Mouse (Mus musculus): Measurements from ENCODE around the gene Uvssa.

The Uvssa gene

GRCm38 (mm10) chr5:33377176-33377575 is 1.2 kb upstream of the Uvssa start:
- peak; percentile 39 for DNase-seq

DNA sequence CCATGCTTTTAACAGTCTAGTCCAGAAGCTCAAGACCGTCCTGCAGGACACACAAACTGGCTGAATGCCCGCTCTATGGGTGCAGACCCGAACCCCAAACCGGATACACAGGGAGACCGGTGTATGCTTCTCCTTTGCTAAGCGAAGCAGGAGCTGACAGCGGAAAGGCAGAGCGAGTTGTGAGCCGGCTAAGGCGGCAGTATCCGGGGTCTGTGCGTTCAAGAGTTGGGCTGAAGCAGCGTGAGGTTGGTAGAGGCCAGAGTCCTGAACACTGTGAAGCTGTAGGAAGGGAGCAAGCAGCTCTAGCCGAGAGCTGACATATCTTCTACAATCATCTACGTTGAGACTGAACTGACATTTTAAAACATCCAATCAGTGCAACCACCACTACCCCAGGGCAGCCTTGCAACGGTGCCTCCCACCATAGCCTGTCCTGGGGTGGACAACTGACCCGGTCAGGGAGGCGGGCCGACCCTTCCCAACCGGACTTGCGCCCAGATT is 498 bp upstream of the Uvssa start:
- DNase-seq = peak; percentile 71

DNA sequence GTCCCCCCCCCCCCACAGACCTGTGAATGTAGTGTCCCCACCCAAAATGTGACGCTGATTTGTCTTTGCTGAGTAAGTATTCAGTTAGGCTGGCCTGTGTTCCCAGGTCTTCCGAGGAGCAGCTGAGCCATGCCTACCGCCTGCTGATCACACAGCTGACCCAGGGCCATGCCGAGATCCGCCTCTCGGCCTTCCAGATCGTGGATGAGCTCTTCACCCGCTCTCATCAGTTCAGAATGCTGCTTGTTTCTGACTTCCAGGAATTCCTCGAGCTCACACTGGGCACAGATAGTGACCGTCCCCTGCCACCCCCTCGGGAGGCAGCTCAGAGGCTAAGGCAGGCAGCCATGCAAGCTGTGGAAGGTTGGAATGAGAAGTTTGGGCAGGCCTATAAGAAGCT is 9.2 kb downstream of the Uvssa start:
- no peak for DNase-seq

GRCm38 (mm10) chr5:33393803-33394202 is 15.5 kb downstream of the Uvssa start:
- peak; percentile 80 for DNase-seq

GRCm38 (mm10) chr5:33395693-33396092 is 17.3 kb downstream of the Uvssa start:
- DNase-seq = no peak

GRCm38 (mm10) chr5:33396828-33397227 is 18.5 kb downstream of the Uvssa start:
- DNase-seq = no peak

- no peak for DNase-seq
Observed at GRCm38 (mm10) chr5:33400819-33401218, 22.5 kb downstream of the Uvssa start.

GRCm38 (mm10) chr5:33420313-33420712 is 42.0 kb downstream of the Uvssa start:
- no peak for DNase-seq

DNA sequence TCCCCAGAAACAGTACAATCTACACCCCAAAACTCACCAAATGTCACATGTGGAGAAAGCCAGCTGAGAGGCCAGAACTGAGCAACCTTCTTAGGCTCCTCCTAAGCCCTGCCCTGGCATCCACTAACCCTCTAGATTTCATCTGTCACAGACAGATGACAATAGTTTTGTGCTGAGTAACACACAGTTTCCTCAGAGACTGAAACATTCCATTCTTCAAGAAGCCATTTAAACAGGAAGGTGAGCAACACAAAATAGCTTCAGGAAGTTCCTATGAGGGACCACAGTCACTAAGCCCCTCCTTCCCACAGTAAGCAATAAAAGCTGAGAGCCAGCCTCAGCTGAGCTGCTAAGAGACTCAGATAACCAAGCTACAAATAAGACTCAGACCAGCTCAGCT is 49.1 kb downstream of the Uvssa start:
- no peak for DNase-seq

GRCm38 (mm10) chr5:33430106-33430505 is 51.8 kb downstream of the Uvssa start:
- no peak for DNase-seq

GRCm38 (mm10) chr5:33430511-33431172 is 52.3 kb downstream of the Uvssa start:
- no peak for DNase-seq

GRCm38 (mm10) chr5:33431173-33432005 is 53.0 kb downstream of the Uvssa start:
- DNase-seq = no peak

DNA sequence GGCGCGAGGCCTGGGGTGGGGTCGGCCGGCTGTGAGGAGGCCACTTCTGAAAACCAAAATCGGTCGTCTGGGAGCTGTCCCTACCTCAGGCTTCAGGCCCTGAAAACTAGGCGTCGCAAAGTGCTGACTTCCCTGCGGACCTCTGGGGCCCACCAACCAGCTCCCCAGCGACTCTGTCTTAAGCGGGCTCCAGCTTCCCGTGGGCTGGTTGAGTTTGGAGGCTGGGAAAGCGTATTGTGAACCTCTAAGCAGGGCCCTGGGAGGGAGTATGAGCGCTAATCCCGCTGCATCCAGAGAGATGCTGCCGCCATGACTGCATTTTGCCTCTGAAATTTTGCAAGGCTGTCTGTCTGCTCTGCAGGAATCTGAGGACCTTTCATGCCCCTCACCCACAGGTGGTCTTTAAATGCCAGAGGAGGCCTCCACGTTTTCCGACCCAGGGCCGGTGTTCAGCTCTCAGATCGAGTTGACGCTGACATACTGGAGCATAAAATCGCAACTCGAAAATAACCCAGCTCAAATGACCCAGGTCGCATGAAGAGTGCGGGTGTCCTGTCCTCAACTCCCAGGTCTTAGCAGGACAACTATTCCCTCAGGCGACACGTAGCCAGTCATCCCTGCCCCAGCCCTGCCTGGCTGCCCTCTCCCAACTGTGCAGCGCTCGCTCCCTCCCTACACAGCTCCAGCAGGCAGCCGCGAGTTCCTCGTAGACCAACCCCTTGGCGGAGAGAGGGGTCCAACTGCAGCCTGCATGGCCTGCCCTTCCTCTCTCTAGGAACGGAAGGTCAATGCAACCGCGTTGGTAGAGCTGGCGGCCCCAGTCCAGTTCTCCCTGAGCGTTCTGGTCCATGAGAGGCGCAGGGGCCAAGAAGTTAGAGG is 53.9 kb downstream of the Uvssa start:
- DNase-seq = no peak

DNA sequence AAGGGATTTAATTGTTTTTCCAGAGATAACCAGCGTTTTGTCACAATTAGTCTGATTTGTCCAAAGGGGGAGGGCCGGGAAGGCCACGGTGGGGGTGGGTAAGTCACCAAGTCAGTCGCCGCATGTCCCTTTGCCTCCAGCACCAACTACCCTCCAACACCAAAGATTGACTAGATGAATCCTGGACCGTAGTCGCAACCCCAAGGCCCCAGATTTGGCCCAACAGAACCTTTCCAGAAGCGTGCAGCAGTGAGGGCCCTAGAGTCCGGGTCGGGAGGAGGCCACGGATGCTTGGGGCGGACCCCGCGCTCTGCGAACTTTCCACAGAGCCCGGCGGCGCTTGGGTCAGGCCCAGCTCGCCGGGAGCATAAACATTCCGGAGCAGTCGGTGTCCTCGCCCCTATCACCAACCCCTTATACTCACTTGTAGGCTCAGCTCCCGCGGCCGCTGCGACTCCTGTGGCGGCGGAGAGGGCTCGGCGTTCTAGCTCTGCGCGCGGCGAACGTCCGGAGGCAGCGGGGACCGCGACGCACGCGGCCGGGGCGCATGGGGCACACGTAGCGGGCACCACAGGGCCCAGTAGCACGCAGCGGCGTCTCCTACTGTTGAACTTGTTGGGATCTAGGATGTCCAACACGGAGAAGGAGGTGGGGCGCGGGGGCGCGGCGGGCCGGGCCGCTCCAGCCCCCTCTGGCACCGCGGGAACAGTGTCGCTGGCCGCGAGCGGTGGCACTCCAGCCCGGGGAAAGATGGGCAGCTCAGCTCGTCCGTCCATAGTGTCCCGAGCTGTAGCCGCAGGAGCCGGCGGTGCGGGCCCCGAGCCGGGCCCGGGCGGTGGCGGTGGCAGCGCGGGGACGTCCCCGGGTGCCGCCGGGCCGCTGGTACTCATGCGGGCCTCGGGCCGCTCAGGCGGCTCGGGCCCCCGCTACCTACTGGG is 55.1 kb downstream of the Uvssa start, which contains the start of gene Nkx1-1:
Nkx1-1 (minus strand) TSS at position 776 of the 938 bp plus-strand sequence.
- no peak for DNase-seq

GRCm38 (mm10) chr5:33434141-33434780 is 55.9 kb downstream of the Uvssa start:
- no peak for DNase-seq

DNA sequence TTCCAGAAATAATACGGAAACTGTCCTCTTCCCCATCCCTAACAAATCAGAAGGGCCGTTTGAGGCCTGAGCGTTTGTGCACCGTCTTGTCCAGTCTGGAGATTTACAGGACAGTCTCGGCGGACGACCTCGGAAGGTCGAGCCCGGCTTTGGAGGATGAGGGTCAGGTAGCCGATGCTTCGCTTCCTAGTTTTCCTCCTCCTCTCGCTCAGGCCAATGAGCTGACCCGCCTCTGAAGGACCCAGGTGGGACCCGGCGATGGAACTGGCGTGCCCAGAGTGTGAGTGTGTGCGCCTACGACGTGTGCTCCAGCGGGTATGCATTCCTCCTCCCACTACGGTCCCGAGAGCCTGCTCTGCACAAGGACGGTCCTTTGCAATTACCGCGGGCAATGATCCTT is 56.8 kb downstream of the Uvssa start:
- DNase-seq = no peak

DNA sequence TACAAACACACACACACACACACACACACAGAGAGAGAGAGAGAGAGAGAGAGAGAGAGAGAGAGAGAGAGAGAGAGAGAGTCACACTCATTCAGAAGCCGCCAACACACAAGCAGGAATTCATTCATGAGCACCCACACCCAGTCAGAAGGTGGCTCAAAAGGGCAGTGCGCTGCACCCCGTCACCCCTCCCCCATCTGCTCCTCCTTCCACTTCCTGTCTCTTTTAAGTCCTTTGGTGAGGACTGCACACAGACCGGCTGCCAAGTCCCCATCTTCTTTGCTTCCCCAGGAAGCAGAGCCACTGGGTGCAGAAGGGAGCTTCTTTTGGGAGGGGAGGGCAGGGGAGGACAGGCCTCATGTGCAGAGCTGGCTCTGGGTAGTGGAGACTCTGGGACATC is 57.6 kb downstream of the Uvssa start:
- peak; percentile 41 for DNase-seq

DNA sequence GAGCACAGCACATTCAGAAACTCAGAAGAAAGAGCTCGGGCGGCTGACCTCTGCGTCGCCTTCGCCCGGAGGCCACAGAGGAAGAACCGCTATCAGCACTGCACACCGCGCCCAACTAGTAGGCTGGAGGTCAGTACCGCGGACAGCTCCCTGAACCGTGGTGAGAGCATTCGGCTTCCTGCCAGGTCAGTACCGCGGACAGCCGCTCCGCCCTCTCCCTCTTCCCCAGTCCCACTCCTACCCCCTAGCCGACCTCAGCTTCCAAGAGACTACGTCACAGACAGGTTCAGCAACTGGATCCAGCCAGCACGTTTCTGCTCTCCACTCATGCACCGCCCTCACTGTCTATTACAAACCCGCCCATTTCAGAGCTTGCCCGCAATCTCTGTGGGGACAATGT is 59.9 kb downstream of the Uvssa start:
- peak; percentile 88 for DNase-seq

DNA sequence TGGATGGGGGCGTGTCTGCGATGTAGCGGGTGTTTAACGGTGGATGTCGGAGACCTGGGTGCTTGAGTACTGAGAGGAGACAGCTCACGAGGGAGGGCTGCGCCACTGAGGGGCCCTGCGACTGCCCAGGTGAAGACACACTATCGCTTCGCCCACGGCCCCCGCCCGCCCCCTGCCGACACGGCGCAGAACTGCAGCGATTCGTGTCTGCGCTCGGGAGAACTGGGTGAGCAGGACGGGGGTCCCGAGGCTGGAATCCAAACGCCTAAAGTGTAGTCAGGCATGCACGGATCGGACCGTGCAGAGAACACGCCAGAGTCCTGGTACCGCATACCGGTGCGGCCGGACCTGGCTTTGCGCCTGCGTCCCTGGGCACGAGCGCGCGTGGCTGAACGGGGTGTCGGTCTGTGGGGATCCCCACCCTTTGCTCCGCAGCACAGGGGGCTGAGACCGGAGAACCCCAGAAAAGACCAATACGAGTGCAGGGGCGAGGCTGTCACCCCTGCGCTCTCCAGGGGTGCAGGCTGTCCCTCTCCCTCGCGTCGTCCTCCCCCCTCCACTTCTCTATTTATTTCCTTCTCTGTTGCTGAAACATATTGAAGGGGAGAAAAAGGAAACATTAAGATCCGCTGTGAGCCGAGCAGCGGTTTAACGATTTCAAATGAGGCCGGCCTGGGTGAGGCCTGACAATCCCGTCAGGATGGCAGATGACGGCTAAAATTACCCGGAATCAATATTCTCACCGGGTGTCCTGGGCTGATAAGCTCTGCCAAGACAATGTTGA is 64.8 kb downstream of the Uvssa start:
- DNase-seq = peak; percentile 75

DNA sequence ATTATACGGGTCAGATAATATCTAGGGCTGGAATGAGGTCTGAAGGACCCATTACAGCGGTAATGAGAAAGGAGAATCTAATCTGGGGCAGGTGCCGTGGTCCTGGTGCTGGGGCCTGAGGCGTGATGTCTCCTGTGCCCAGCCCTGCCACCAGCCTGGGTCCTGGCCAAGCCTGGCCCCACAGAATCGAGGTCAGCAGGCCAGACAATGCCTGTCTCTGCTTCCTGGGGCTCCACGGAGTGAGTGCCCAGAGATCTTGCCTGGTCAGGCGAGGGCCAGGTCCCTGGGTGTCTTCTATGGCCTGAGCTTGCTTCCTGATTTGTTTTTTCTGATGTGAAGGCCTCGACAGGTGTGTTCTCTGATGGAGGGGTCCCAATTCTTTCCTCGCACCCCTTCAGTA is 65.4 kb downstream of the Uvssa start:
- no peak for DNase-seq

- DNase-seq = no peak
Observed at GRCm38 (mm10) chr5:33455737-33456136, 77.4 kb downstream of the Uvssa start.

All from thymus, postnatal 14 days (tissue).